Mouse (Mus musculus) cerebellum, adult 11 months (tissue): ENCODE measurements around the gene Mab21l3.
"Not testable (repeated sequence)": the region's sequence is repeated elsewhere in the genome, so short reads cannot be mapped to it uniquely, and the experiment has no call there.

Experiments used
- DNase-seq: peaks from one replicate; pipeline ENCODE4 v3.0.0; 2022

The Mab21l3 gene

DNA sequence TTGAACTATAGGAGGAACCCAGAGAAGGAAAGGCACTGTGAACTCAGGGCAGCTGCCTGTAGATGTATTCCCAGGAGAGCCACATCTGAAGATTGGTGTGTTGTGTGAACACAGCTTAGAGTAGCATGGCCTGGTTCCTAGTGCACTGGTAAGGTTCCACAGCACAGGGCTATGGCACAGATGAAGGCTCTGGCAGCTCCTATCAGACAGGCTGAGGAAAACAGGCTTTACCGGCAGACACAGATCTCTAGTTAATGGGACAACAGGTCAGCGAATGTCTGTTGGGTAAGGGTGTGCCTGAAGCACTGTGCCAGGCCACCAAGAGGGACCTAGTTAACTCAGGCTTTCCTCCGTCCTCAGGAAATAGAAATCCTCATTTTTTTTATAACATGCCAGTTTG, 11.8 kb downstream of the Mab21l3 start:
- DNase-seq = no peak

- DNase-seq = no peak
Observed at GRCm38 (mm10) chr3:101836532-101836931, 12.2 kb downstream of the Mab21l3 start.

DNA sequence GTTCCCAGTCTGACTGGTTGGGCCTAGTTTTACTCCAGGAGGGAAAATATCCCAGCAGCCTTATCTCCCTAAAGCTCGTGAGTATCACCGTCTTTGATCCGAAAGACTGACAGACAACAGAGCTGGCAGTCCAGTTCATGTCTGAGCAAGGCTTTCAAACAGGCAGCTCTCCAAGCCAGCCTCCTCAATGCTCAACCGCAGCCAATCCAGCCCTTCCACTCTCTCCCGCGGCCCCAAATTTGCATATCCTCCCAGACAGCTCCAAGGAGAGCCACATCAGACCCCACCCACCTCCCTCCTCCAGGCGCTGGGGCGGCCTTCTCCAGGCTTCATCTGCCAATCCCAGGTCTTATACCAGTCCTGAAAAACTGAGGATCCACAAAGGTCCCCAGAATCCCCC, 12.7 kb downstream of the Mab21l3 start:
- DNase-seq = no peak

DNA sequence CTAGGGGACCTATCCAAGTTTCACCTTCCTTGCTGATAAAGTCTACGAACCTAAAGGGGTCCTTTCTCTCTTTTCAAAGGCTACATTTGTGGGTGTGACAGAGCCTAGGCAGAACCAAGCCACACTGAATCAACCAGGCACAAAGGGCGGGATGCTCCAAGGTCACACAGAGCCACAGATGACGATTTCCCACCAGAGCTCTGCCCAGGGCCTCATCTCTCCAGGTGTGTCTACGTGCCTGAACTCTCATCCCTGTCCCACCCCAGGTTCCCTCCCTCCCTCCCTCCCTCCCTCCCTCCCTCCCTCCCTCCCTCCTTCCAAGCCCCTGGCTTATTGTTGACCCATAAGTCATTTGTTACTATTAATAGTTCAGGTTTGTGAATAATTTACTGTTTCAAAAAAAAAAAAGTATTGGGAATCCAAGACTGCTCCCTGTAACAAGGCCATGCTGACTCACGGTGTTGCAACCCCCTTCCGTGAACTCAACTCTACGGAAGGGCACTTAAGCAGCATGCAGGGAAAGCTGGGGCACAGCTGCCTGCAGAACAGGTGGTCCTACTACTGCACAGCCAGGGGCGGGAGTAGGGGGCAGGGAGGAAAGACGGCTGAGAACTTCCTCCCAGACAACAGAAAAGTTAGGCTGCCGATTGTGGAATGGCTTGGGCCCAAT, 17.4 kb downstream of the Mab21l3 start:
- no peak for DNase-seq

DNA sequence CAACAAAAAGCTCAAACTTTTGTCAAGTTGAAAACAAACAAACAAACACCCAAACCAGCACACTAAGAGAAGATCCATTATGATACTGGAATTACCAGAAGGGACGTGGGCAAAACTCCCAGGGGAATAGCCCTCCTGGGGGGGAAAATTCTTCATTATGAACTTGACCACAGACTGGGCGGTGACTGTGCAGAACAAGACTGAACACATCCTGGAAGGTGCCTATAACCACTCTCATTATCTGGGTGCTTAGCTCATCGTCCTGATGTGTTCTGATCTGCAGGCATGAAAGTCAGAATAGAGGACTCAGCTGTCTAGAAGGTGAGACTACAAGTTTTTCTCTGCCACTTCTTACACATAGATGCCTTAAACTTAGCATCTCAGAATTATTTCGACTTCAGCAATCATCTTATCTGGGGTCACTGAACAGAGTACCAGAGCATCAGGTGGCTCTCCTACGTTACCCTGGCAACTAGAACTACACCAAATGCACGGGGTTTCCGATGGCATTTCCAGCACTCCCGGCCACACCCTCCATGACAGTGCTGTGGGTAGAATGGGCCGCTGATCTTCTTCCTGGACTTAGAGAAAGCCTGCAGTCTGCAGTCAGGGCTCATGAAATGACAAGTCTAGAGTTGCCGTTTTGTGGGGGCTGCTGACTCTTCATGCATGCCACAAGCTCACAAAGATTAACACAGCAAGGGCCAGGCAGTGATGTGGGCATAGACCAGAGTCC, 18.7 kb downstream of the Mab21l3 start:
- no peak for DNase-seq

DNA sequence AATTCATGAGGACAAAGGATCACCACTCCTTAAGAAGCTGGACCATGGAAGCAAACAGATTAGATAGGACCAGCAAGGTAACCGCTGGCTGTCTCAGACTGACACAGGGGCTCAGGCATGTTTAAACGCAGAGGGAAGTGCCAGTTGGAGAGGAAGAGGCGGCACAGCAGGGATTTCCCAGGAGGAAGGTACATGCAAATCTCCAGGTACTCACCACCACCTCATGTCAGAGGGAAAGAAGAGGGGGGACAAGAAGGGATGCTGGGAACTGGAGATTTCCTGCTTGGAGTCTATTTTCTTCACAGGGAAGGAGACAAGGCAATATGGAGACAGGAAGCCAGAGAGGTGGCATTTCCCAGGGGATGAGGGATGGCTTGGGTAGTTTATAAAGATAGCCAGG, 20.2 kb downstream of the Mab21l3 start:
- no peak for DNase-seq

GRCm38 (mm10) chr3:101827220-101827715, 21.5 kb downstream of the Mab21l3 start:
- no peak for DNase-seq

GRCm38 (mm10) chr3:101824338-101824737, 24.4 kb downstream of the Mab21l3 start:
- DNase-seq = no peak

GRCm38 (mm10) chr3:101822052-101822451, 26.7 kb downstream of the Mab21l3 start:
- DNase-seq = no peak

DNA sequence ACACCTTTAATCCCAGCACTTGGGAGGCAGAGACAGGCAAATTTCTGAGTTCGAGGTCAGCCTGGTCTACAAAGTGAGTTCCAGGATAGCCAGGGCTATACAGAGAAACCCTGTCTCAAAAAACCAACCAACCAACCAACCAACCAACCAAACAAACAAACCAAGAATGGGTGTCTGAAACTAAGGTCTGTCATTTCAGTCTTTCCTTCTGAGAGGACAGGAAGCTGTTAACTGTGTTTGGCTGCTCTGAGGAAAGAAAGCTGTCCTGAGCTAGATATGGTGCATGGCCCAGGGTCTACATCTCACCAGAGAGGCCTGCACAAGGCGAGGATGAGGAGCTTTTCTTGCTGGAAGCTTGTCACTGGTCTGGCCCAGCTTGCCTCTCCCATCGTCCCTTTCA, 28.1 kb downstream of the Mab21l3 start:
- not testable (repeated sequence) for DNase-seq

DNA sequence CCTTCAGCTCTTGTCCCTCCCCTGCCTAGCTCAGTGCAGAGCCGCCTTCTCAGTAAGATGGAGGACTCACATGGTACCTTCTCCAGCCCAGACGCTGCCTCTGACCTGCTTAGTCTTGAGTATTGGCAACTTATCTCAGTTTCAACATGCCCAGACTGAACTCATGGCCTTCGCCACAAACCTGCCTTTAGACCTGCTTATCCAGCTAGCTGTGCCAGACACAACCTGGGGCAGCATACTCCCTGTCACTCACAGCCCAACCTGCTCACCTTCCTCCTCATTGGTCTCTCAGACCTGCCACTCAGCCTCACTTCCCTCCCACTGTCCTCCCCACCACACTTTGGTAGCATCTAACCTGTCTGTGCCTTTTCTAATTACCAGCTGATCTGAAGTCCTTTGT, 32.8 kb downstream of the Mab21l3 start:
- no peak for DNase-seq

- no peak for DNase-seq
Observed at GRCm38 (mm10) chr3:101814790-101815189, 34.0 kb downstream of the Mab21l3 start.

DNA sequence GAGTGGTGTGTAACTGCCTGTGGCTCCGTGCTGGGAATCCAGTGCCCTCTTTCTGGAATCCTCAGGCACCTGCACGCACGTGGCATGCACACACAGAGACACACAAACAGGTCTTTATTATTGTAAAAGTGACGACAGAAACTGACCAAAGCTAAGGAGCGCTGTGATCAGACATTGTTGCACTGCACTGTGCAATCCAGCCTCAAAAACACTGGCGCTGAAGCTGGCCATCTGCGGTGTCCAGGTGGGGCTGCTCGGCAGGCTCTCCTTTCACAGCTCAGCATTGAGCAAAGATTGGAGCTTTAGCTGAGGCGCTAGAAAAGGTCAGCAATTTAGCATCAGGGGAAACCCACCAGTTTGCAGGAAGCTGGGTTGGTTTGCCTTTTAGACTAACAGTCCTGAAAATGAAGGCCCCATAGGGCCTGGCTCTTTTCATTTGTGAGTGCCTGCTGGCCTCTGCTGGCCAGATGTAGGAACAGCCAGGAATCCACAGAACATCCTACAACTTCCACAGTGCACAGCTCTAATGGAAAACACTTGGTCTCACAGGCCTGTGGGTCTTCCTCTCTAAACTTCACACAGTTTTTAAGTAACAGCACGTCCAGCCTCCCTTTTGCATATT, 36.3 kb downstream of the Mab21l3 start:
- DNase-seq = peak; percentile 69

GRCm38 (mm10) chr3:101811931-101812330, 36.8 kb downstream of the Mab21l3 start:
- no peak for DNase-seq

DNA sequence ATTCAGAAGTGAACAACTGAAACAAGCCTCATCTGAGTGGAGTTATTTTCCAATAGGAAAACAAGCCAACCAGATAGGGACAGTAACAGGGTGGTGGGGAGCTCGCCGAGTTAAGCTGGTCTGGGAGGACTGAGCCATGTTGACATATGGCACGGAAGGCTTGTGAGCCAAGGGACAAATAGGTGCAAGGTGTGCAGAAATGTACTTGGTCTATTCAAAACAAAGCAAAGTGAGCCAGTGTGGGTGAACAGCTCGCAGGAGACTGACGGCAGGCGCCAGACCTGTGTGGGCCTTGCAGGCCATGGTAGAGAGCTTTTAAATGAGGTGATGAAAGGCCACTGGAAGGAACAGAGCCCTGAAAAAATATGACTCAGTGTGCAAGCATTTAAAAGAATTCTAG, 41.1 kb downstream of the Mab21l3 start:
- DNase-seq = peak; percentile 86

DNA sequence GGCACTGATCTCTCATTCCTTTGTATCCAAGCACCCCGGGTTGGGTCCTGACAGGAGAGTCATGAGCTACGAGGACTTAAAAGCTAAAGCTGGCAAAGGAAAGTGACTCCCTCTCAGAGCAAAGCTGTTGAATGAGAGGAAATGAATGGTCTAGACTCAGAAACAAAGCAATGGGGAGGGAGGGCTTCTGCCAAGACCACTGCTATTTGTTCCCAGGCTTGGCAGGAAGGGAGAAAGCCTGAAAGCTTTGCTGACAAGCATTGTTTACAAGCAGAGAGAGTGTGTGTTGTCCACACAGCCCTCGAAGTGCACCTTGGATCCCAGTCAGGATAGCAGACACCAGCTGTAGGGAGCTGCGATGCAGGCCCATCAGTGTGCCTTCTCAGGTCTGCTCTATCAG, 41.8 kb downstream of the Mab21l3 start:
- peak; percentile 59 for DNase-seq

DNA sequence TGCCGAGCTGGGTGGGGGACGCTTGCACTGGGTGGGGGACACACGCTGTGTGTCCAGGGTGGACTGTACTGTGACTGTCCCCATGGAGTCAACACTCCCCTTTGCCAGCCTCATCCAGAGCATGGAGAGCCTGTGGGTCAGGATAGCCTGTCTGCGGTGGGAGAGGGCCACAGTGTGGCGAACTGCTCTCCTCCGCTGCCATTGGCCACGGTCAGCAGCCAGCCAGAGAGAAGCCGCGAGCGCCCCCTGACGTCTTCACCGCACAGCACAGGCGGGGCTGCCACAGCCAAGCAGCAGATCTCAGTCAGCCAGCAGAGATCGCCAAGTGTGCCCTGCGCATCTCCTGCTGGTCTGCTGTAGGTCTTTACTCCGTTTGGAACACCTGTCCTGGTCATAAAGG, 42.6 kb downstream of the Mab21l3 start:
- DNase-seq = peak; percentile 93

DNA sequence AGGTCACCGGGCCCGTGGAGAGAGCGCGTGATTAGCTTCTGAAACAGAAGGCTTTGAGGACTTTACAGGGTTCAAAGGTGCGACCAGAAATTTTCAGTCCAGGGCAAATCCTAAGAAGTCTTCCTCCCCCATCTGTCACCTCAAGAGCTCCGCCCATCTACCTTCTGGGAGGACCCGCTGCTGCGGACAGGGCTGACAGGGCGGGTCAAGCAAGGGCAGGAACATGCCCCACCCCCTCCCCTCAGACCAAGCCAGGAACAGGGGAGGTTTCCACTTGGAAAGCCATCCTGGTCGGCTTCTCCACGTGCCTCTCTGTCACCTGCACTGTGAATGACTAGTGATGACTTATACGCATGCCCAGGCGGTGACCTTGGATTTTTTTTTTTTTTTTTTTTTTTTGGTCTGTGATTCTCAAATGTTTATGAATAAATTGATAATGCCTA, 43.2 kb downstream of the Mab21l3 start:
- DNase-seq = no peak

- no peak for DNase-seq
Observed at GRCm38 (mm10) chr3:101804971-101805561, 43.7 kb downstream of the Mab21l3 start.

GRCm38 (mm10) chr3:101804331-101804730, 44.4 kb downstream of the Mab21l3 start:
- no peak for DNase-seq

DNA sequence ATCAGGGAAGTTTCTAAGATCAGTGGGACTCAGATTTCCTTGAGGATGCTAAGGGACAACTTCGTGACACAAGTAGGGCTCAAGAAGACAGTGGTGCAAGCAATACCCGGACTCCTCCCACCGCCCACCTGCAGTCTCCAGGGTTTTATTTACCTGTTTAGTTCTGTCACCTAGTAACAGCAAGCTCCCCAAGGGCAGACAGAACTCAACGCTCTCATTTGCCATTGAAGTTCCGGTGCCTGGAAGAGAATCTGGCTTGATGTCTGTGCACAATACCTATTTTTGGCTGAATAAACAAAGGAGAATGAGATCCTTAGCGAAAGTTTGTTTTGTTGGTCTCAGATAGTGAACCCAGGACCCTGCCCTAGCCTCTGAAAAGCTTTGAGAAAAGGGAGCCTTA, 45.0 kb downstream of the Mab21l3 start:
- no peak for DNase-seq

DNA sequence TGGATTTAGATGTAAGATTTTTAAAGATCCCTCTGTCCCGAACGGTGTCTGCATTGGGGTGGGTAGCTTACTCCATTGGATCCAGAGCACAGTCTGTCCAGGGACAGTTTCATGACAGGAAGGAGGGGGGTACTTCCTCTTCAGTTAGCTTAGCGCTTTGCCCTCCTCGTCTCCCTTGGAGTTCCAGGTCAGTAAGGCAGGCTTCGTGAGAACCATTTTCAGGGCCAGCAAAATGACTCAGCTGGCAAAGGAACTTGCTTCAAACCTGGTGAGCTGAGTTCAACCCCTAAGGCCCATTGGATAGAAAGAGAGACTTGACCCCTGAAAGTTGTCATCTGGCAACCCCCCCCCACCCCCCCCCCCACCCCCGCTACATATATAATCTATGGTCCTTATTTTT, 46.0 kb downstream of the Mab21l3 start:
- DNase-seq = no peak

- DNase-seq = no peak
Observed at GRCm38 (mm10) chr3:101800596-101801018, 48.2 kb downstream of the Mab21l3 start.
